Mouse (Mus musculus) embryonic facial prominence, embryonic 13.5 days (tissue): Measurements from ENCODE around the gene Vamp2. TPM values are rescaled to one million over a fixed set of nuclear protein-coding genes. Genes with fewer than 3 reads are reported as not detected.

Experiments used
- ATAC-seq: fragments of 200-750 bp; cut with Nextera tagmentation; 2 replicates; pipeline ENCODE4 v1.8.0; 2017; ENCODE audit warnings: low read depth; ENCODE audit not compliant: insufficient number of reproducible peaks, insufficient read depth, low FRiP score, low TSS enrichment
- H3K27ac ChIP-seq: fragments of 300-500 bp; sonication (generic); 2 replicates; pipeline ENCODE4 v1.5.1; 2015; ENCODE audit warnings: moderate library complexity, mild to moderate bottlenecking, inconsistent platforms
- H3K27me3 ChIP-seq: fragments of 300-500 bp; sonication (generic); 2 replicates; pipeline ENCODE4 v1.6.1; 2015; ENCODE audit warnings: mild to moderate bottlenecking, inconsistent platforms
- H3K36me3 ChIP-seq: fragments of 300-500 bp; sonication (generic); 2 replicates; pipeline ENCODE4 v1.6.1; 2015; ENCODE audit warnings: mild to moderate bottlenecking, inconsistent platforms
- H3K4me1 ChIP-seq: fragments of 300-500 bp; sonication (generic); 2 replicates; pipeline ENCODE4 v1.6.1; 2015; ENCODE audit warnings: inconsistent platforms
- H3K4me2 ChIP-seq: fragments of 300-500 bp; sonication (generic); 2 replicates; pipeline ENCODE4 v1.6.1; 2015; ENCODE audit warnings: moderate library complexity, mild to moderate bottlenecking, inconsistent platforms
- H3K4me3 ChIP-seq: fragments of 300-500 bp; sonication (generic); 2 replicates; pipeline ENCODE4 v1.5.1; 2015; ENCODE audit warnings: mild to moderate bottlenecking, inconsistent platforms
- H3K9ac ChIP-seq: fragments of 300-500 bp; sonication (generic); 2 replicates; pipeline ENCODE4 v1.6.1; 2015; ENCODE audit warnings: mild to moderate bottlenecking, inconsistent platforms
- H3K9me3 ChIP-seq: fragments of 300-500 bp; sonication (generic); 2 replicates; pipeline ENCODE4 v1.6.1; 2016; ENCODE audit warnings: inconsistent platforms
- WGBS: fragments of 180-500 bp; shearing (Covaris S2); methylation state at CpG from one replicate; pipeline ENCODE4 v1.1.7; 2015; ENCODE audit warnings: mixed read lengths; 5-methylcytosine and 5-hydroxymethylcytosine counted together
- polyA plus RNA-seq: library from polyadenylated mRNA; unstranded; fragments of >200 nt; fragmentation: Nextera tagmentation; extraction: Ambion mirVana; gene quantifications from 2 replicates; pipeline ENCODE4 v1.2.1, GENCODE M21; 2015

The Vamp2 gene
- polyA plus RNA-seq, 1 experiment from 2014 or later, result 101 TPM

GRCm38 (mm10) chr11:69075764-69076479, 12.4 kb upstream of the Vamp2 start:
- no peak overlapping the region for H3K4me2 ChIP-seq
- WGBS, result 49% methylated on average over 9 of the region's 9 CpGs
- H3K9me3 ChIP-seq, result no peaks in the 10 kb centered on the region

DNA sequence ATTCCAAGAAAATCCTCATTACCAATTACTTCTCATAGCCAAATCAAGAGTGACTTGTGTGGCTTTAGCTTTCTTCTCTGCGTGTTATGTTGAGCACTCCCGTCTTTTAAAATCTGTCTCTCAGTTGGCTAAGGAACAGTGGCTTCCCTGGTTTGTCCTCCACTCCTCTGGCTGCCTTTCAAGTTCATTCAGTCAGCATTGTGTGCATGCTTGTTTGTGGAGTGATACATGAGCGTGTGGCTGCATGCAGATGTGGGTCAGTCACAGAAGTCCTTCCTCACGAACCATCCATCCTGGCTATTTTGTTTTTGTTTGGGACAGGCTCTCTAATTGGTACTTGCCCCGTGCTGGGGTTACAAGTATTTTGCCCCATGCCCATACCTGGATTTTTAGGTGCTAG, 11.7 kb upstream of the Vamp2 start:
- H3K4me2 ChIP-seq, result no peak overlapping the region

More at GRCm38 (mm10) chr11:69075764-69076479, 12.4 kb upstream of the Vamp2 start:
- H3K27me3 ChIP-seq, result no peaks in the 10 kb centered on the region
- H3K36me3 ChIP-seq, result no peaks in the 10 kb centered on the region
- H3K9ac ChIP-seq, result no peak overlapping the region
- no peak overlapping the region for H3K4me3 ChIP-seq
- no peak overlapping the region for H3K27ac ChIP-seq
- H3K4me1 ChIP-seq, result peaks cover 25% of the 10 kb centered on the region
- ATAC-seq, result no peak

DNA sequence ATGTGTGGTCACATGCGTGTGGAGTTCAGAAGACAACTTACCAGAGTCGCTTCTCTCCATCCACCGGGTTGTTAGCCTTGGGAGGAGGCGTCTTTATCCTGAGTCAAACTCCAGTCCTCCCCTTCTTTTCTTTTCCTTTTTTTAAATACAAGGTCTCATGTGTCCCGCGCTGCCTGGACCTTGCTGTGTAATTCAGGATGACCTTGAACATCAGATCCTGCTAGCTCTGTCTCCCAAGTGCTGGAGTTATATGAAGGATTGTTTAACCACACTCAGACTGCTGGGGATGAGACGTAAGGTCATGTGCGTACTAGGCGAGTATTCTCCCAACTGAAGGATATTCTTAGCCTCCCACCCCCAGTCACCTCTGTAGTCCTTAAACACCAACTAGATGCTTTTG, 11.0 kb upstream of the Vamp2 start:
- Histone ChIP-seq H3K27me3 (no peaks in the 10 kb centered on the region), H3K36me3 (no peaks in the 10 kb centered on the region), H3K4me1 (peaks cover 11% of the 10 kb centered on the region), H3K4me3 (no peak overlapping the region), H3K27ac (no peak overlapping the region), H3K9ac (no peak overlapping the region), H3K4me2 (no peak overlapping the region), H3K9me3 (no peaks in the 10 kb centered on the region)
- WGBS, result 80% methylated on average over 9 of the region's 9 CpGs
- ATAC-seq, result no peak

More for the DNA sequence above, 11.7 kb upstream of the Vamp2 start:
- Histone ChIP-seq H3K4me1 (peaks cover 19% of the 10 kb centered on the region), H3K9ac (no peak overlapping the region), H3K9me3 (no peaks in the 10 kb centered on the region), H3K27me3 (no peaks in the 10 kb centered on the region), H3K4me3 (no peak overlapping the region), H3K27ac (no peak overlapping the region), H3K36me3 (no peaks in the 10 kb centered on the region)
- WGBS, result 67% methylated on average over 5 of the region's 5 CpGs
- ATAC-seq, result no peak

GRCm38 (mm10) chr11:69078041-69078440, 10.2 kb upstream of the Vamp2 start:
- 90% methylated on average over 6 of the region's 6 CpGs for WGBS
- Histone ChIP-seq H3K4me2 (no peak overlapping the region), H3K9ac (no peak overlapping the region), H3K27ac (no peak overlapping the region), H3K4me3 (no peak overlapping the region), H3K4me1 (peaks cover 8% of the 10 kb centered on the region; the same call in 1 of the 2 replicates), H3K27me3 (no peaks in the 10 kb centered on the region), H3K9me3 (no peaks in the 10 kb centered on the region), H3K36me3 (no peaks in the 10 kb centered on the region)
- no peak for ATAC-seq

DNA sequence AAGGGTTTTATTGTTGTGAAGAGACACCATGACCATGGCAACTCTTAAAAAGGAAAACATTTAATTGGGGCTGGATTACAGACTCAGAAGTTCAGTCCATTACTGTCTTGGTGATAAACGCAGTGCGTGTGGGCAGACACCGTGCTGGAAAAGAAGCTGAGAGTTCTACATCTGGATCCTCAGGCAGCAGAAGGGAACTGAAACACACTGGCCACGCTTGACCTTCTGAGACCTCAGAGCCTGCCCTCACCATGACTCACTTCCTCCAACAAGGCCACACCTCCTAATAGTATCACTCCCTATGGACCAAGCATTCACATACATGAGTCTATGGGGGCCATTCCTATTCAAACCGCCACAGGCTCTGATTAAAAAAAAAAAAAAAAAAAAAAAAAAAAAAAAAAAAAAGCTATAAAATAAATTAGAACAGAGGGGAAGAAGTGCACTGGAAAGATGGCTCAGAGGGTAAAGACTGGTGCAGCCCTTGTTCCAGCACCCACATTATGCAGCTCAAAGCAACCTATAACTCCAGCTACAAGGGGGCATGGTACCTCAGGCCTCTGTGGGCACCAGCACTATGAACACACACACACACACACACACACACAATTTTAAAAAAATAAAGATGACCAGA, 9.4 kb upstream of the Vamp2 start:
- H3K4me2 ChIP-seq, result no peak overlapping the region
- no peak overlapping the region for H3K4me3 ChIP-seq
- H3K27ac ChIP-seq, result no peak overlapping the region
- peaks cover 7% of the 10 kb centered on the region; the same call in 1 of the 2 replicates for H3K4me1 ChIP-seq
- ATAC-seq, result no peak
- no peaks in the 10 kb centered on the region for H3K36me3 ChIP-seq
- H3K27me3 ChIP-seq, result no peaks in the 10 kb centered on the region
- H3K9ac ChIP-seq, result no peak overlapping the region
- no peaks in the 10 kb centered on the region for H3K9me3 ChIP-seq
- WGBS, result 65% methylated on average over 5 of the region's 5 CpGs

GRCm38 (mm10) chr11:69080102-69080854, 8.0 kb upstream of the Vamp2 start:
- Histone ChIP-seq H3K4me3 (no peak overlapping the region), H3K4me2 (no peak overlapping the region), H3K27ac (no peak overlapping the region), H3K9ac (no peak overlapping the region), H3K36me3 (no peaks in the 10 kb centered on the region), H3K4me1 (no peaks in the 10 kb centered on the region), H3K9me3 (no peaks in the 10 kb centered on the region), H3K27me3 (no peaks in the 10 kb centered on the region)
- 79% methylated on average over 15 of the region's 15 CpGs for WGBS
- ATAC-seq, result no peak

GRCm38 (mm10) chr11:69080855-69081222, 7.5 kb upstream of the Vamp2 start:
- no peak for ATAC-seq
- Histone ChIP-seq H3K36me3 (no peaks in the 10 kb centered on the region), H3K4me1 (no peaks in the 10 kb centered on the region), H3K27ac (no peak overlapping the region), H3K4me3 (no peak overlapping the region), H3K27me3 (no peaks in the 10 kb centered on the region), H3K9me3 (no peaks in the 10 kb centered on the region), H3K9ac (no peak overlapping the region), H3K4me2 (no peak overlapping the region)
- WGBS, result 86% methylated on average over 8 of the region's 8 CpGs

DNA sequence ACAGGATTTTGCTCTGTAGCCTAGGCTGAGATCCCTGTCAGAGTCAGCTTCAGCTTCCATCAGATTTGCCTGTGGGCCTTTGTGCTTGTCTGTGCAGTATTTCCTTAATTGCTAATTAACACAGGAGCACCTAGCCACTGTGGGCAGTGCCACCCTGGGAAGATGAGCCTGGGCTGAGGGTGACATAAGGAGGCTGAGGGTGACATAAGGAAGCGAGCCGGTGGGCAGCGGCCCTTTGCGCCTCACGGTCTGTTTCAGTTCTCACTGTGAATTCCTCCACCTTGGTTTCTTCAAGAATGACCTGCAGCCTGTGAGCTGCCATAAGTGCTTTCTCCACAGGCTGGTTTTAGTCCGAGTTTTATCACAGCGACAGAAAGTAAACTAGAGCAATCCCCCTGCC, 6.7 kb upstream of the Vamp2 start:
- Histone ChIP-seq H3K27me3 (no peaks in the 10 kb centered on the region), H3K27ac (no peak overlapping the region), H3K4me1 (0 out of 2 replicates have a peak, but pooled peaks cover 4% of the 10 kb centered on the region), H3K36me3 (no peaks in the 10 kb centered on the region), H3K4me2 (no peak overlapping the region), H3K9ac (no peak overlapping the region), H3K4me3 (no peak overlapping the region), H3K9me3 (no peaks in the 10 kb centered on the region)
- 88% methylated on average over 7 of the region's 7 CpGs for WGBS
- ATAC-seq, result no peak

DNA sequence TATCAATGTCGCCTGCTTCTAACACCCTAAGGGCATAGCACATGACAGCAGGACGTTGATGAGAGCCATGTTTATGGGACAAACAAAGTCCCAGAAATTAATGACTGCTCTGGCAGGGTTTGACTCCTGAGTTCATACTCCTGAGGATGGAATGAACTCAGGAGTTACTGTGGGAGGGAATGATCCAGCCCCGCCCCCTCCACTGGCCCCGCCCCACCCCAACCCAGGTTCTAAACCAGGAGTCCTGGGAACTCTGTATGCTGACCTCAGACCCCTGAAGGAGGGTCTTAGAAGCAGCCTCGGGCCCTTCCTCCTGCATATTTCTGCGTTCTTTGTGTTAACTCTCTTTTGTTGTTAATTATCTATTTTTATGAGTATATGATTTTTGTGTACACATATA, 2.7 kb upstream of the Vamp2 start:
- WGBS, result 56% methylated on average over 6 of the region's 6 CpGs
- H3K36me3 ChIP-seq, result peaks cover 13% of the 10 kb centered on the region
- peaks cover 35% of the 10 kb centered on the region for H3K4me1 ChIP-seq
- no peaks in the 10 kb centered on the region for H3K27me3 ChIP-seq
- no peaks in the 10 kb centered on the region for H3K9me3 ChIP-seq
- no peak overlapping the region for H3K9ac ChIP-seq
- ATAC-seq, result no peak
- H3K4me3 ChIP-seq, result no peak overlapping the region
- no peak overlapping the region for H3K4me2 ChIP-seq
- no peak overlapping the region for H3K27ac ChIP-seq

DNA sequence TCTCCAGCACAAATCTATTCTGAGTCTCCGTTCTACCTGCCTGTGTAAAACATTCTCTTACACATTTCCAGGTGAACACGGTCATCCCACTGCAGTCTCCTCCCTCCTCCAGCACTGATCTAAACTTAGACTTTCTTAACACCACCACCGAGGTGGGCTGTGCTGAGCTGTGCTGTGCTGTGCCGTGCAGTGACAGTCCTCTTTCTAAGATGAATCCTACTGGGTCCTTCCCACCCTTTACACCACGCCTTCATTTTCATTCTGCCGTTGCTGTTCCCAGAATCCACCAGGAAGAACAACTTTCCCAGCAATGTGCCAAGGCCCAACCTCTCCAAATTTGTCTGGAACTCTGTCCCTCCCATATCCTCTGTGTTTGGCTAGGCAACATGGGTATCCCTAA, 1.9 kb upstream of the Vamp2 start:
- H3K4me1 ChIP-seq, result peaks cover 39% of the 10 kb centered on the region
- ATAC-seq, result no peak
- H3K9me3 ChIP-seq, result no peaks in the 10 kb centered on the region
- peaks cover 21% of the 10 kb centered on the region for H3K36me3 ChIP-seq
- no peaks in the 10 kb centered on the region for H3K27me3 ChIP-seq
- H3K9ac ChIP-seq, result no peak overlapping the region
- H3K4me3 ChIP-seq, result no peak overlapping the region
- peak overlapping the region; percentile 71 for H3K27ac ChIP-seq
- no peak overlapping the region for H3K4me2 ChIP-seq
- WGBS, result 58% methylated on average over 6 of the region's 6 CpGs

- Histone ChIP-seq H3K4me2 (peak overlapping the region; percentile 11; the same call in 1 of the 2 replicates), H3K27ac (peak overlapping the region; percentile 71), H3K9ac (no peak overlapping the region), H3K27me3 (no peaks in the 10 kb centered on the region), H3K4me3 (no peak overlapping the region), H3K36me3 (peaks cover 28% of the 10 kb centered on the region), H3K9me3 (no peaks in the 10 kb centered on the region), H3K4me1 (peaks cover 43% of the 10 kb centered on the region)
- no peak for ATAC-seq
- WGBS, result 37% methylated on average over 4 of the region's 4 CpGs
These were observed 1.2 kb upstream of the Vamp2 start for GRCm38 (mm10) chr11:69087082-69087481.
